Mouse (Mus musculus): ENCODE measurements at regions not wholly inside any gene's neighbourhood (a gene's known extent, or its start where the extent isn't known, plus 50 kb on each side); places are given as distances from the start of the nearest gene placed in this dataset.

- Histone ChIP-seq H3K36me3 (ENCODE audit: control insufficient read depth, insufficient read depth, low read length) (no peaks in the 10 kb centered on the region), H3K9ac (replicated peaks; ENCODE audit: low read depth, low read length) (no peak overlapping the region), H3K9me3 (ENCODE audit: control insufficient read depth, low read length) (no peaks in the 10 kb centered on the region), H3K27me3 (ENCODE audit: control insufficient read depth, insufficient read depth, low read length) (no peaks in the 10 kb centered on the region), H3K4me2 (ENCODE audit: low read depth, low read length) (no peak overlapping the region), H3K4me3 (ENCODE audit: low read depth, low read length) (no peak overlapping the region), H3K27ac (ENCODE audit: low read depth, low read length) (no peak overlapping the region), H3K4me1 (ENCODE audit: control insufficient read depth, insufficient read depth, low read length) (no peaks in the 10 kb centered on the region)
- peak; percentile 21; the same call in 1 of the 2 replicates for ATAC-seq (ENCODE audit: low read depth)
- 47% methylated on average over 2 of the region's 2 CpGs for WGBS
These were observed 52.8 kb upstream of the Rnf32 start for GRCm38 (mm10) chr5:29142957-29143356.

- H3K27me3 ChIP-seq (ENCODE audit: control insufficient read depth, insufficient read depth, low read length): no peaks in the 10 kb centered on the region
- WGBS: 85% methylated on average over 13 of the region's 13 CpGs
- no peaks in the 10 kb centered on the region for H3K36me3 ChIP-seq (ENCODE audit: control insufficient read depth, insufficient read depth, low read length)
- H3K4me1 ChIP-seq (ENCODE audit: control insufficient read depth, insufficient read depth, low read length): no peaks in the 10 kb centered on the region
- H3K9ac ChIP-seq (replicated peaks; ENCODE audit: low read depth, low read length): no peak overlapping the region
- no peak overlapping the region for H3K4me3 ChIP-seq (ENCODE audit: low read depth, low read length)
- no peak overlapping the region for H3K27ac ChIP-seq (ENCODE audit: low read depth, low read length)
- peak; percentile 41; the same call in 1 of the 2 replicates for ATAC-seq (ENCODE audit: low read depth)
- no peaks in the 10 kb centered on the region for H3K9me3 ChIP-seq (ENCODE audit: control insufficient read depth, low read length)
- no peak overlapping the region for H3K4me2 ChIP-seq (ENCODE audit: low read depth, low read length)
These were observed 53.3 kb upstream of the Rnf32 start for GRCm38 (mm10) chr5:29142502-29142901.

GRCm38 (mm10) chr5:29137481-29137880 is 58.3 kb upstream of the Rnf32 start:
- no peaks in the 10 kb centered on the region for H3K27me3 ChIP-seq (ENCODE audit: control insufficient read depth, insufficient read depth, low read length)

GRCm38 (mm10) chr5:29132261-29132660 is 63.5 kb upstream of the Rnf32 start:
- Histone ChIP-seq H3K4me3 (ENCODE audit: low read depth, low read length) (no peak overlapping the region), H3K36me3 (ENCODE audit: control insufficient read depth, insufficient read depth, low read length) (no peaks in the 10 kb centered on the region), H3K27ac (ENCODE audit: low read depth, low read length) (no peak overlapping the region), H3K9ac (replicated peaks; ENCODE audit: low read depth, low read length) (no peak overlapping the region), H3K27me3 (ENCODE audit: control insufficient read depth, insufficient read depth, low read length) (no peaks in the 10 kb centered on the region), H3K4me2 (ENCODE audit: low read depth, low read length) (no peak overlapping the region), H3K4me1 (ENCODE audit: control insufficient read depth, insufficient read depth, low read length) (no peaks in the 10 kb centered on the region), H3K9me3 (ENCODE audit: control insufficient read depth, low read length) (no peaks in the 10 kb centered on the region)
- ATAC-seq (ENCODE audit: low read depth): no peak
- WGBS: 16% methylated on average over 3 of the region's 3 CpGs

More at GRCm38 (mm10) chr5:29137481-29137880, 58.3 kb upstream of the Rnf32 start:
- 75% methylated on average over 5 of the region's 5 CpGs for WGBS
- H3K4me1 ChIP-seq (ENCODE audit: control insufficient read depth, insufficient read depth, low read length): no peaks in the 10 kb centered on the region
- ATAC-seq (ENCODE audit: low read depth): no peak
- H3K9me3 ChIP-seq (ENCODE audit: control insufficient read depth, low read length): no peaks in the 10 kb centered on the region
- no peaks in the 10 kb centered on the region for H3K36me3 ChIP-seq (ENCODE audit: control insufficient read depth, insufficient read depth, low read length)
- no peak overlapping the region for H3K4me3 ChIP-seq (ENCODE audit: low read depth, low read length)
- no peak overlapping the region for H3K4me2 ChIP-seq (ENCODE audit: low read depth, low read length)
- H3K27ac ChIP-seq (ENCODE audit: low read depth, low read length): no peak overlapping the region
- no peak overlapping the region for H3K9ac ChIP-seq (replicated peaks; ENCODE audit: low read depth, low read length)

GRCm38 (mm10) chr5:29131762-29132161 is 64.0 kb upstream of the Rnf32 start:
- Histone ChIP-seq H3K9ac (replicated peaks; ENCODE audit: low read depth, low read length) (no peak overlapping the region), H3K4me3 (ENCODE audit: low read depth, low read length) (no peak overlapping the region), H3K36me3 (ENCODE audit: control insufficient read depth, insufficient read depth, low read length) (no peaks in the 10 kb centered on the region), H3K27ac (ENCODE audit: low read depth, low read length) (no peak overlapping the region), H3K4me2 (ENCODE audit: low read depth, low read length) (no peak overlapping the region), H3K4me1 (ENCODE audit: control insufficient read depth, insufficient read depth, low read length) (no peaks in the 10 kb centered on the region), H3K27me3 (ENCODE audit: control insufficient read depth, insufficient read depth, low read length) (no peaks in the 10 kb centered on the region), H3K9me3 (ENCODE audit: control insufficient read depth, low read length) (no peaks in the 10 kb centered on the region)
- WGBS: 11% methylated on average over 2 of the region's 2 CpGs
- ATAC-seq (ENCODE audit: low read depth): no peak

GRCm38 (mm10) chr5:29129724-29130123 is 66.1 kb upstream of the Rnf32 start:
- Histone ChIP-seq H3K9me3 (ENCODE audit: control insufficient read depth, low read length) (no peaks in the 10 kb centered on the region), H3K9ac (replicated peaks; ENCODE audit: low read depth, low read length) (no peak overlapping the region), H3K27ac (ENCODE audit: low read depth, low read length) (no peak overlapping the region), H3K27me3 (ENCODE audit: control insufficient read depth, insufficient read depth, low read length) (no peaks in the 10 kb centered on the region), H3K4me1 (ENCODE audit: control insufficient read depth, insufficient read depth, low read length) (no peaks in the 10 kb centered on the region), H3K36me3 (ENCODE audit: control insufficient read depth, insufficient read depth, low read length) (no peaks in the 10 kb centered on the region), H3K4me2 (ENCODE audit: low read depth, low read length) (no peak overlapping the region), H3K4me3 (ENCODE audit: low read depth, low read length) (no peak overlapping the region)
- WGBS: 88% methylated on average over 3 of the region's 3 CpGs
- ATAC-seq (ENCODE audit: low read depth): no peak

- Histone ChIP-seq H3K36me3 (ENCODE audit: control insufficient read depth, insufficient read depth, low read length) (no peaks in the 10 kb centered on the region), H3K9ac (replicated peaks; ENCODE audit: low read depth, low read length) (no peak overlapping the region), H3K4me2 (ENCODE audit: low read depth, low read length) (no peak overlapping the region), H3K27me3 (ENCODE audit: control insufficient read depth, insufficient read depth, low read length) (no peaks in the 10 kb centered on the region), H3K4me1 (ENCODE audit: control insufficient read depth, insufficient read depth, low read length) (no peaks in the 10 kb centered on the region), H3K27ac (ENCODE audit: low read depth, low read length) (no peak overlapping the region), H3K4me3 (ENCODE audit: low read depth, low read length) (no peak overlapping the region), H3K9me3 (ENCODE audit: control insufficient read depth, low read length) (no peaks in the 10 kb centered on the region)
- 67% methylated on average over 2 of the region's 2 CpGs for WGBS
- no peak for ATAC-seq (ENCODE audit: low read depth)
These were observed 78.8 kb upstream of the Rnf32 start for GRCm38 (mm10) chr5:29116942-29117341.

- no peak overlapping the region for H3K4me3 ChIP-seq (ENCODE audit: low read depth, low read length)
- no peak overlapping the region for H3K27ac ChIP-seq (ENCODE audit: low read depth, low read length)
- H3K4me2 ChIP-seq (ENCODE audit: low read depth, low read length): no peak overlapping the region
- H3K9ac ChIP-seq (replicated peaks; ENCODE audit: low read depth, low read length): no peak overlapping the region
- ATAC-seq (ENCODE audit: low read depth): no peak
- H3K36me3 ChIP-seq (ENCODE audit: control insufficient read depth, insufficient read depth, low read length): no peaks in the 10 kb centered on the region
- no peaks in the 10 kb centered on the region for H3K4me1 ChIP-seq (ENCODE audit: control insufficient read depth, insufficient read depth, low read length)
- no peaks in the 10 kb centered on the region for H3K27me3 ChIP-seq (ENCODE audit: control insufficient read depth, insufficient read depth, low read length)
- H3K9me3 ChIP-seq (ENCODE audit: control insufficient read depth, low read length): no peaks in the 10 kb centered on the region
These were observed 83.3 kb upstream of the Rnf32 start for GRCm38 (mm10) chr5:29112531-29112930.

GRCm38 (mm10) chr5:29107276-29107675 is 88.5 kb upstream of the Rnf32 start:
- no peak for ATAC-seq (ENCODE audit: low read depth)
- H3K36me3 ChIP-seq (ENCODE audit: control insufficient read depth, insufficient read depth, low read length): no peaks in the 10 kb centered on the region
- H3K27me3 ChIP-seq (ENCODE audit: control insufficient read depth, insufficient read depth, low read length): no peaks in the 10 kb centered on the region

GRCm38 (mm10) chr5:29083288-29083687 is 112.5 kb upstream of the Rnf32 start:
- no peaks in the 10 kb centered on the region for H3K4me1 ChIP-seq (ENCODE audit: control insufficient read depth, insufficient read depth, low read length)
- 85% methylated on average over 1 of the region's 1 CpGs for WGBS
- no peak overlapping the region for H3K27ac ChIP-seq (ENCODE audit: low read depth, low read length)

More at GRCm38 (mm10) chr5:29107276-29107675, 88.5 kb upstream of the Rnf32 start:
- H3K4me1 ChIP-seq (ENCODE audit: control insufficient read depth, insufficient read depth, low read length): no peaks in the 10 kb centered on the region
- H3K4me3 ChIP-seq (ENCODE audit: low read depth, low read length): no peak overlapping the region
- H3K4me2 ChIP-seq (ENCODE audit: low read depth, low read length): no peak overlapping the region
- H3K9ac ChIP-seq (replicated peaks; ENCODE audit: low read depth, low read length): no peak overlapping the region
- H3K9me3 ChIP-seq (ENCODE audit: control insufficient read depth, low read length): no peaks in the 10 kb centered on the region
- no peak overlapping the region for H3K27ac ChIP-seq (ENCODE audit: low read depth, low read length)

More at GRCm38 (mm10) chr5:29083288-29083687, 112.5 kb upstream of the Rnf32 start:
- Histone ChIP-seq H3K36me3 (ENCODE audit: control insufficient read depth, insufficient read depth, low read length) (no peaks in the 10 kb centered on the region), H3K27me3 (ENCODE audit: control insufficient read depth, insufficient read depth, low read length) (no peaks in the 10 kb centered on the region), H3K9ac (replicated peaks; ENCODE audit: low read depth, low read length) (no peak overlapping the region), H3K4me2 (ENCODE audit: low read depth, low read length) (no peak overlapping the region), H3K4me3 (ENCODE audit: low read depth, low read length) (no peak overlapping the region), H3K9me3 (ENCODE audit: control insufficient read depth, low read length) (no peaks in the 10 kb centered on the region)
- no peak for ATAC-seq (ENCODE audit: low read depth)

Data from neural tube, embryonic 14.5 days (tissue).